Mouse (Mus musculus): ENCODE measurements around the gene Vmn1r11. TPM values are rescaled to one million over a fixed set of nuclear protein-coding genes. Genes with fewer than 3 reads are reported as not detected.

The Vmn1r11 gene
- polyA plus RNA-seq (2015; fragmentation: Nextera tagmentation; extraction: Ambion mirVana), result not detected in 2 replicates

DNA sequence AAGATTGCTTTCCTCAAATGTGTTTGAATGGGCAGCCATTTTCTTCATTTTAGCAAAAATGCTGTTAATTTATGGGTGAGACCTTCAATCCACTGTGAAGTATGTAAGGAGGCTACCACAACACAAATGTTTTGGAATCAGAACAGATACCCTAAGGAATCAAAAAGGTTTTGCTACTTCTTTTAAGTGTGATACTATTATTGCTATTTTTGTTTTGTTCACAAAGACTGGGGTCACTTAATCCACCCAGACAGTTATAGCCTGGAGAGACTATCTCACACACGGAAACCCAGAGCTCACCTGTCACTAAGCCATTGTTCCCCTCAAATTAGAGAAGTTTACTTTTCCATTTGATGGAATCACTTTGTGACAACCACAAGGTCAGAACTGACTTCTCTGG is at the start of gene Vmn1r11:
Vmn1r11 (plus strand) TSS at position 301 of the 400 bp plus-strand sequence.
- Histone ChIP-seq H3K9ac (no peak within 1 kb of the TSS), H3K9me3 (no peaks in the 10 kb centered on the region), H3K4me1 (no peaks in the 10 kb centered on the region), H3K36me3 (no peaks in the 10 kb centered on the region), H3K4me2 (no peak within 1 kb of the TSS), H3K27me3 (no peaks in the 10 kb centered on the region), H3K4me3 (no peak within 1 kb of the TSS), H3K27ac (no peak within 1 kb of the TSS)
- no peak for ATAC-seq (ENCODE audit: borderline replicate concordance, extremely low read depth, low FRiP score, low TSS enrichment)
- WGBS, result 53% methylated on average over 1 of the region's 1 CpGs

DNA sequence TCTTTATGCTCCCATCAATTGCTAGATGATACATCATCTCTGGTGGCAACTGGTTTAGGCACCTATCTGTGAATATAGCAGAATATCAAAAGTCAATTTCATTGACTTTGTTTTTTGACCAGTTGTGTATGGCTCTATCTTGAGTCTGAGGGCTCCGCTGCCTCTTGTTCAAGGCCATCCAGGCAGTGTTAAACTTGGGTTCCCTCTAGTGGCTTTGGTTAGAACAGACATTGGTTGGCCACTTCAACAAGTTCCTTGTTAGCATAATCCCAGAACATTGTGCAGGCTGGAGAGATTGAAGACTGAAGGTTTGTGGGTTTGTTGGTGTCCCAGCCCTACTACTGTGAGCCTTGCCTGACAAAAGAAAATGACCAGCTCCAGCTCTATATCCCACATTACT is 26.9 kb upstream of the Vmn1r11 start:
- no peak for ATAC-seq (ENCODE audit: borderline replicate concordance, extremely low read depth, low FRiP score, low TSS enrichment)
- Histone ChIP-seq H3K4me2 (no peak overlapping the region), H3K36me3 (no peaks in the 10 kb centered on the region), H3K4me3 (no peak overlapping the region), H3K27ac (no peak overlapping the region), H3K4me1 (no peaks in the 10 kb centered on the region), H3K9me3 (no peaks in the 10 kb centered on the region), H3K9ac (no peak overlapping the region), H3K27me3 (no peaks in the 10 kb centered on the region)
- WGBS, result 59% methylated on average over 1 of the region's 1 CpGs

DNA sequence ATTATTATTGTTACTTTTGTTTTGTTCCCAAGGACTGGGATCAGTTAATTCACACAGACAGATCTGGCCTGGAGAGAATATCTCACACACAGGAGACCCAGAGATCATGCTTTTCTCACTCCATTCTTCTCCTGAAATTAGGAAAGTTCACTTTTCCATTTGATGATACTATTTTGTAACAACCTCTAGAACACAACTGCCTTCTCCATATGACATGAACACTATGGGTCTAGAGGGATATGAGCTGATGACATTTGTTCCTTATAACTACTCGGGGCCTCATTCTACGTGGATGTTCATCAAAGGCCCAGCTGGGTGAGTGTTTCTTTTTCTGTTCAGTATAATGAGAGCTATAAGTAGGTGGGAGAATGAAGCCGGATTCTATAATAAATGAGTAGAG is 24.1 kb upstream of the Vmn1r11 start, which contains the start of gene Vmn1r10:
Vmn1r10 (plus strand) TSS at position 301 of the 400 bp plus-strand sequence.
- H3K27ac ChIP-seq, result no peak within 1 kb of the TSS

DNA sequence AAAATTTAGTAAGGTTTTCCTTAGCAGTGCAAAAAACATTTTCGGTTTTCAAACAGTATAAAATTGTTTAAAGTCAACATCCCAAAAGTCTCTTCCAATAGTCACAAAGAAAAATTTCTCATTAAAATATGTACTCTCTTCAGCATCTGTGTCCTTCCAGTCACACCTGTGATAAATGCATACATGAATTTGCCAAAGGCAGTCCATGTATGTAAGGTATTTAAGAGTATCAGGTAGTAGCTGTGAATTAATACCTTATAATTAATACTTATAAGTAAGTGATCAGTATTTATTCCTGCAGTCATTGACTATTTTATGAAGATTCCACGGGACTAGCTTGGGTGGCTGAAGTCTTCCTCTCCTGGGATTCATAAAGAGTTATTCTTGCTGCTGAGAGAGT is 23.4 kb downstream of the Vmn1r11 start, which contains the start of gene Vmn1r12:
Vmn1r12 (plus strand) TSS at position 301 of the 400 bp plus-strand sequence.
- no peak for ATAC-seq (ENCODE audit: borderline replicate concordance, extremely low read depth, low FRiP score, low TSS enrichment)
- Histone ChIP-seq H3K9ac (no peak within 1 kb of the TSS), H3K36me3 (no peaks in the 10 kb centered on the region), H3K4me3 (no peak within 1 kb of the TSS), H3K4me1 (no peaks in the 10 kb centered on the region), H3K4me2 (no peak within 1 kb of the TSS), H3K9me3 (no peaks in the 10 kb centered on the region), H3K27ac (no peak within 1 kb of the TSS), H3K27me3 (no peaks in the 10 kb centered on the region)
- 76% methylated on average over 2 of the region's 2 CpGs for WGBS

More for the DNA sequence above, 24.1 kb upstream of the Vmn1r11 start, which contains the start of gene Vmn1r10:
- ATAC-seq (ENCODE audit: borderline replicate concordance, extremely low read depth, low FRiP score, low TSS enrichment), result no peak
- Histone ChIP-seq H3K4me1 (no peaks in the 10 kb centered on the region), H3K9ac (no peak within 1 kb of the TSS), H3K4me3 (no peak within 1 kb of the TSS), H3K9me3 (no peaks in the 10 kb centered on the region), H3K36me3 (no peaks in the 10 kb centered on the region), H3K4me2 (no peak within 1 kb of the TSS), H3K27me3 (no peaks in the 10 kb centered on the region)
- 73% methylated on average over 3 of the region's 3 CpGs for WGBS

Other genes with a start within 250 kb of the Vmn1r11 start
- gene Nt5c3, start 209.5 kb upstream of the Vmn1r11 start, polyA plus RNA-seq (2015; fragmentation: Nextera tagmentation; extraction: Ambion mirVana), result 60.9 and 62.9 TPM in 2 replicates
- gene Vmn1r4, start 209.4 kb upstream of the Vmn1r11 start, polyA plus RNA-seq (2015; fragmentation: Nextera tagmentation; extraction: Ambion mirVana), result 0.23 and 0.32 TPM in 2 replicates
- gene Vmn1r5, start 163.2 kb upstream of the Vmn1r11 start, polyA plus RNA-seq (2015; fragmentation: Nextera tagmentation; extraction: Ambion mirVana), result not detected in 2 replicates
- gene Vmn1r6, start 136.2 kb upstream of the Vmn1r11 start, polyA plus RNA-seq (2015; fragmentation: Nextera tagmentation; extraction: Ambion mirVana), result not detected in 2 replicates
- gene Vmn1r7, start 108.1 kb upstream of the Vmn1r11 start, polyA plus RNA-seq (2015; fragmentation: Nextera tagmentation; extraction: Ambion mirVana), result not detected in 2 replicates
- gene Vmn1r8, start 101.2 kb upstream of the Vmn1r11 start, polyA plus RNA-seq (2015; fragmentation: Nextera tagmentation; extraction: Ambion mirVana), result not detected in 2 replicates
- gene Vmn1r9, start 66.7 kb upstream of the Vmn1r11 start, polyA plus RNA-seq (2015; fragmentation: Nextera tagmentation; extraction: Ambion mirVana), result not detected in 2 replicates
- gene Vmn1r10, start 24.0 kb upstream of the Vmn1r11 start, polyA plus RNA-seq (2015; fragmentation: Nextera tagmentation; extraction: Ambion mirVana), result not detected in 2 replicates
- not detected in 2 replicates for gene Vmn1r12, start 23.5 kb downstream of the Vmn1r11 start, polyA plus RNA-seq (2015; fragmentation: Nextera tagmentation; extraction: Ambion mirVana)
- not detected in 2 replicates for gene Vmn1r13, start 69.8 kb downstream of the Vmn1r11 start, polyA plus RNA-seq (2015; fragmentation: Nextera tagmentation; extraction: Ambion mirVana)
- gene Vmn1r14, start 98.2 kb downstream of the Vmn1r11 start, polyA plus RNA-seq (2015; fragmentation: Nextera tagmentation; extraction: Ambion mirVana), result not detected in 2 replicates
- gene Vmn1r15, start 124.5 kb downstream of the Vmn1r11 start, polyA plus RNA-seq (2015; fragmentation: Nextera tagmentation; extraction: Ambion mirVana), result not detected in 2 replicates
- not detected in 2 replicates for gene Vmn1r16, start 196.0 kb downstream of the Vmn1r11 start, polyA plus RNA-seq (2015; fragmentation: Nextera tagmentation; extraction: Ambion mirVana)
- gene Vmn1r17, start 230.3 kb downstream of the Vmn1r11 start, polyA plus RNA-seq (2015; fragmentation: Nextera tagmentation; extraction: Ambion mirVana), result not detected in 2 replicates